Mouse (Mus musculus): Measurements from ENCODE around the gene Arap1. TPM values are rescaled to one million over a fixed set of nuclear protein-coding genes. Genes with fewer than 3 reads are reported as not detected.

The Arap1 gene
- polyA plus RNA-seq, 1 experiment from 2014 or later = 14.5 TPM

- H3K27me3 ChIP-seq (ENCODE audit: control insufficient read depth, insufficient read depth, low read length) = no peaks in the 10 kb centered on the region
- WGBS = 44% methylated on average over 2 of the region's 2 CpGs
- ATAC-seq (replicated peaks; ENCODE audit: low FRiP score) (no peak), DNase-seq (ENCODE audit: low spot score) (no peak)
- H3K36me3 ChIP-seq (ENCODE audit: control insufficient read depth, insufficient read depth, low read length) = no peaks in the 10 kb centered on the region
- H3K4me2 ChIP-seq (ENCODE audit: low read depth, low read length, severe bottlenecking) = peak overlapping the region; percentile 52
- H3K27ac ChIP-seq (ENCODE audit: low read depth, low read length) = no peak overlapping the region
- H3K4me1 ChIP-seq (replicated peaks; ENCODE audit: control insufficient read depth, insufficient read depth, low read length) = 0 out of 2 replicates have a peak, but pooled peaks cover 3% of the 10 kb centered on the region
- peak overlapping the region; percentile 18; the same call in 1 of the 2 replicates for H3K9ac ChIP-seq (ENCODE audit: low read length)
- no peaks in the 10 kb centered on the region for H3K9me3 ChIP-seq (ENCODE audit: control insufficient read depth, low read length)
- H3K4me3 ChIP-seq (ENCODE audit: low read depth, low read length) = 0 out of 2 replicates have a peak overlapping the region, but pooled peaks have one; percentile 54
Measured at GRCm38 (mm10) chr7:101311061-101311460, 36.8 kb upstream of the Arap1 start.

DNA sequence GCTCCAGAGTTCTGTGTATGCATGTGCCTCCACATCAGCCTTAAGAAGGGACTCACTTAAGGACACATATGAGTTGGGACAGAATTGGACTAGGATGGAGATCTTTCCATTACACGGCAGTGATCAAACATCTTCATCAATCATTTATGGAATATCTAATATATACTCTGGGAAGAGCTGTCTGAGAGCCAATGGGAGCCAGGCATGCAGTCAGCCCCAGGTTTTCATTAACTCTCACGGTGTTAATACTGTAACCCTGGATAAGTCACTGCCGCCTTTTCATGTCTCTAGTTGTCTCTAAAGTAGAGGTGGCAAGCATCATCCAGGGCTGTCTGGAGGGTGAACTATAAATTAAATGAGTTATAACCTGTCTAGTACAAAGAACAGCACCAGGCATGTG, 34.8 kb upstream of the Arap1 start:
- Histone ChIP-seq H3K36me3 (ENCODE audit: control insufficient read depth, insufficient read depth, low read length) (no peaks in the 10 kb centered on the region), H3K9ac (ENCODE audit: low read length) (no peak overlapping the region), H3K27ac (ENCODE audit: low read depth, low read length) (no peak overlapping the region), H3K4me3 (ENCODE audit: low read depth, low read length) (no peak overlapping the region), H3K4me2 (ENCODE audit: low read depth, low read length, severe bottlenecking) (no peak overlapping the region), H3K27me3 (ENCODE audit: control insufficient read depth, insufficient read depth, low read length) (0 out of 2 replicates have a peak, but pooled peaks cover 1% of the 10 kb centered on the region), H3K9me3 (ENCODE audit: control insufficient read depth, low read length) (no peaks in the 10 kb centered on the region), H3K4me1 (replicated peaks; ENCODE audit: control insufficient read depth, insufficient read depth, low read length) (0 out of 2 replicates have a peak, but pooled peaks cover 3% of the 10 kb centered on the region)
- WGBS = 85% methylated on average over 3 of the region's 3 CpGs
- no peak for DNase-seq (ENCODE audit: low spot score)
- no peak for ATAC-seq (replicated peaks; ENCODE audit: low FRiP score)

DNA sequence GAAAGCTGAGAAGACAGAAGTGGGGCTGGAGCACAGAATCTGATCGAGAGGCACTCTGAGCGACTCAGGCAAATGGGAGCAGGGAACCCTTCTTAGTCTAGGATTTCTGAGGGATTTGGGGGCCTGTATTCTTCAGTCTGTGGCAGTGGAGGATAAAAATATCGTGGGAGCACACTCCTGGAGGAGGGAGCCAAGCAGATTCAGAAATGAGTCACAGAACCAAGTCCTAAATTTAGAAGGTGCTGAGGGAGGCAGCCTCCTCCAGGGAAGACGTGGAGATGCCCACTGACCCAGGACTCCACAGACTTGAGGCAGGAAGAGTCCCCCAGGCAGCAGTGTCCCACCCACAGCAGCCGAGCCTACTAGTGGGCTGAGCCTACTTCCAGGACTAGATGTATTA, 33.5 kb upstream of the Arap1 start:
- Histone ChIP-seq H3K4me2 (ENCODE audit: low read depth, low read length, severe bottlenecking) (no peak overlapping the region), H3K9ac (ENCODE audit: low read length) (no peak overlapping the region), H3K36me3 (ENCODE audit: control insufficient read depth, insufficient read depth, low read length) (no peaks in the 10 kb centered on the region), H3K4me3 (ENCODE audit: low read depth, low read length) (no peak overlapping the region), H3K27me3 (ENCODE audit: control insufficient read depth, insufficient read depth, low read length) (0 out of 2 replicates have a peak, but pooled peaks cover 2% of the 10 kb centered on the region), H3K9me3 (ENCODE audit: control insufficient read depth, low read length) (no peaks in the 10 kb centered on the region), H3K27ac (ENCODE audit: low read depth, low read length) (no peak overlapping the region), H3K4me1 (replicated peaks; ENCODE audit: control insufficient read depth, insufficient read depth, low read length) (0 out of 2 replicates have a peak, but pooled peaks cover 3% of the 10 kb centered on the region)
- no peak for DNase-seq (ENCODE audit: low spot score)
- no peak for ATAC-seq (replicated peaks; ENCODE audit: low FRiP score)
- WGBS = 68% methylated on average over 5 of the region's 5 CpGs

DNA sequence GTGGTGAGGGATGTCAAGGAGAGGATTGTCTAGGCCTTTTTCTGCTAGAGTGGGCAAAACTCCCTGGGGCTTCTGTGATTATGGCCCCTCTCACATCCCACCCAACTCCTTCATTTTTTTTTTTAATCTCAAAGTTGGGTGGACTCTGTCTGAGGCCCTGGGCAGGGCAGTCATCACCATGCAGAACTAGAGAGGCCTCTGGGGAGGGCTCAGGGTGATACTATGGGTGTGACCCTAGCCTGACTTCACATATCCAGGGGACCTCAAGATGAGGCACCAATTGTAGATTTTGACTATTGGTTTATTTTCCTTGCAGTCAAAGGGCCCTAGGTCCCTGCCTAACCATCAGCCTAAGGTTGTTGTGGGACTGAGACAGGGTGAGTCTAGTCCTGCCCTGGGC, 32.2 kb upstream of the Arap1 start:
- Histone ChIP-seq H3K9me3 (ENCODE audit: control insufficient read depth, low read length) (no peaks in the 10 kb centered on the region), H3K27ac (ENCODE audit: low read depth, low read length) (no peak overlapping the region), H3K4me3 (ENCODE audit: low read depth, low read length) (no peak overlapping the region), H3K9ac (ENCODE audit: low read length) (no peak overlapping the region), H3K4me2 (ENCODE audit: low read depth, low read length, severe bottlenecking) (no peak overlapping the region), H3K4me1 (replicated peaks; ENCODE audit: control insufficient read depth, insufficient read depth, low read length) (no peaks in the 10 kb centered on the region; the same call in 1 of the 2 replicates), H3K27me3 (ENCODE audit: control insufficient read depth, insufficient read depth, low read length) (peaks cover 2% of the 10 kb centered on the region; the same call in 1 of the 2 replicates), H3K36me3 (ENCODE audit: control insufficient read depth, insufficient read depth, low read length) (no peaks in the 10 kb centered on the region)
- DNase-seq (ENCODE audit: low spot score) = no peak
- no peak for ATAC-seq (replicated peaks; ENCODE audit: low FRiP score)

DNA sequence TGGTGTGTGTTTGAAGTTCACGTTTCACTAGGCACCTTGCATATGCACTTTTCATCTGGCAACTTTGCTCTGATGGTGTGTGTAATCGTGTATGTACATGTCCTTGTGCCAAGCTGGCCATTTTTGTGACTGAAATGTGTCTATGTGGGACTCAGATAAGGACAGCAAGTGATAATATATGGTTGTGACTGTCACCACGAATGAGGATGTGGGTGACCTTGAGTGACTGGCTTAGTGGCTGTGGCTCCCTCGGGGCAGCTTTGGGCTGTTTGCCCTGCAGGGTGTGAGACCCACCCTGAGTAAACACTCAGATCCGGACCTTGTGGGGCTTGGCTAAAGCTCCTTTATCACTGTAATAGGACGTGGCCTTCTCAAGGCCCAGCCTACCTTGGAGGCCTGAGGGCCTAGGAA, 31.3 kb upstream of the Arap1 start:
- Histone ChIP-seq H3K4me1 (replicated peaks; ENCODE audit: control insufficient read depth, insufficient read depth, low read length) (peaks cover 2% of the 10 kb centered on the region; the same call in 1 of the 2 replicates), H3K4me2 (ENCODE audit: low read depth, low read length, severe bottlenecking) (no peak overlapping the region), H3K36me3 (ENCODE audit: control insufficient read depth, insufficient read depth, low read length) (no peaks in the 10 kb centered on the region), H3K9ac (ENCODE audit: low read length) (no peak overlapping the region), H3K9me3 (ENCODE audit: control insufficient read depth, low read length) (no peaks in the 10 kb centered on the region), H3K4me3 (ENCODE audit: low read depth, low read length) (no peak overlapping the region), H3K27ac (ENCODE audit: low read depth, low read length) (no peak overlapping the region), H3K27me3 (ENCODE audit: control insufficient read depth, insufficient read depth, low read length) (peaks cover 3% of the 10 kb centered on the region)
- WGBS = 78% methylated on average over 6 of the region's 6 CpGs
- DNase-seq (ENCODE audit: low spot score) = no peak
- no peak for ATAC-seq (replicated peaks; ENCODE audit: low FRiP score)

GRCm38 (mm10) chr7:101317014-101317413, 30.9 kb upstream of the Arap1 start, which contains the start of gene Stard10:
Gene Stard10, plus strand, starts transcription at chr7:101317086.
- Histone ChIP-seq H3K27ac (ENCODE audit: low read depth, low read length) (no peak within 1 kb of the TSS), H3K27me3 (ENCODE audit: control insufficient read depth, insufficient read depth, low read length) (peaks cover 7% of the 10 kb centered on the region), H3K4me3 (ENCODE audit: low read depth, low read length) (no peak within 1 kb of the TSS), H3K9ac (ENCODE audit: low read length) (no peak within 1 kb of the TSS), H3K9me3 (ENCODE audit: control insufficient read depth, low read length) (no peaks in the 10 kb centered on the region), H3K36me3 (ENCODE audit: control insufficient read depth, insufficient read depth, low read length) (no peaks in the 10 kb centered on the region), H3K4me2 (ENCODE audit: low read depth, low read length, severe bottlenecking) (no peak within 1 kb of the TSS), H3K4me1 (replicated peaks; ENCODE audit: control insufficient read depth, insufficient read depth, low read length) (peaks cover 3% of the 10 kb centered on the region; the same call in 1 of the 2 replicates)
- WGBS = 89% methylated on average over 3 of the region's 3 CpGs
- DNase-seq (ENCODE audit: low spot score) = no peak
- no peak for ATAC-seq (replicated peaks; ENCODE audit: low FRiP score)

- Histone ChIP-seq H3K9ac (ENCODE audit: low read length) (no peak overlapping the region), H3K4me3 (ENCODE audit: low read depth, low read length) (no peak overlapping the region), H3K36me3 (ENCODE audit: control insufficient read depth, insufficient read depth, low read length) (no peaks in the 10 kb centered on the region), H3K9me3 (ENCODE audit: control insufficient read depth, low read length) (no peaks in the 10 kb centered on the region), H3K27me3 (ENCODE audit: control insufficient read depth, insufficient read depth, low read length) (peaks cover 7% of the 10 kb centered on the region), H3K4me1 (replicated peaks; ENCODE audit: control insufficient read depth, insufficient read depth, low read length) (peaks cover 3% of the 10 kb centered on the region; the same call in 1 of the 2 replicates), H3K4me2 (ENCODE audit: low read depth, low read length, severe bottlenecking) (no peak overlapping the region), H3K27ac (ENCODE audit: low read depth, low read length) (no peak overlapping the region)
- DNase-seq (ENCODE audit: low spot score) = no peak
- ATAC-seq (replicated peaks; ENCODE audit: low FRiP score) = no peak
- WGBS = 76% methylated on average over 4 of the region's 4 CpGs
Measured at GRCm38 (mm10) chr7:101318848-101319247, 29.0 kb upstream of the Arap1 start.

GRCm38 (mm10) chr7:101319796-101320195, 28.1 kb upstream of the Arap1 start:
- ATAC-seq (replicated peaks; ENCODE audit: low FRiP score) (no peak), DNase-seq (ENCODE audit: low spot score) (no peak)
- H3K4me2 ChIP-seq (ENCODE audit: low read depth, low read length, severe bottlenecking) = no peak overlapping the region
- WGBS = 73% methylated on average over 1 of the region's 1 CpGs
- H3K36me3 ChIP-seq (ENCODE audit: control insufficient read depth, insufficient read depth, low read length) = no peaks in the 10 kb centered on the region
- H3K9me3 ChIP-seq (ENCODE audit: control insufficient read depth, low read length) = no peaks in the 10 kb centered on the region
- no peak overlapping the region for H3K4me3 ChIP-seq (ENCODE audit: low read depth, low read length)
- no peak overlapping the region for H3K27ac ChIP-seq (ENCODE audit: low read depth, low read length)
- no peak overlapping the region for H3K9ac ChIP-seq (ENCODE audit: low read length)
- peaks cover 7% of the 10 kb centered on the region for H3K27me3 ChIP-seq (ENCODE audit: control insufficient read depth, insufficient read depth, low read length)
- H3K4me1 ChIP-seq (replicated peaks; ENCODE audit: control insufficient read depth, insufficient read depth, low read length) = peaks cover 3% of the 10 kb centered on the region; the same call in 1 of the 2 replicates

Measured in forebrain, embryonic 11.5 days (tissue).